Mouse (Mus musculus): ENCODE data around the gene E2f1.

DNA sequence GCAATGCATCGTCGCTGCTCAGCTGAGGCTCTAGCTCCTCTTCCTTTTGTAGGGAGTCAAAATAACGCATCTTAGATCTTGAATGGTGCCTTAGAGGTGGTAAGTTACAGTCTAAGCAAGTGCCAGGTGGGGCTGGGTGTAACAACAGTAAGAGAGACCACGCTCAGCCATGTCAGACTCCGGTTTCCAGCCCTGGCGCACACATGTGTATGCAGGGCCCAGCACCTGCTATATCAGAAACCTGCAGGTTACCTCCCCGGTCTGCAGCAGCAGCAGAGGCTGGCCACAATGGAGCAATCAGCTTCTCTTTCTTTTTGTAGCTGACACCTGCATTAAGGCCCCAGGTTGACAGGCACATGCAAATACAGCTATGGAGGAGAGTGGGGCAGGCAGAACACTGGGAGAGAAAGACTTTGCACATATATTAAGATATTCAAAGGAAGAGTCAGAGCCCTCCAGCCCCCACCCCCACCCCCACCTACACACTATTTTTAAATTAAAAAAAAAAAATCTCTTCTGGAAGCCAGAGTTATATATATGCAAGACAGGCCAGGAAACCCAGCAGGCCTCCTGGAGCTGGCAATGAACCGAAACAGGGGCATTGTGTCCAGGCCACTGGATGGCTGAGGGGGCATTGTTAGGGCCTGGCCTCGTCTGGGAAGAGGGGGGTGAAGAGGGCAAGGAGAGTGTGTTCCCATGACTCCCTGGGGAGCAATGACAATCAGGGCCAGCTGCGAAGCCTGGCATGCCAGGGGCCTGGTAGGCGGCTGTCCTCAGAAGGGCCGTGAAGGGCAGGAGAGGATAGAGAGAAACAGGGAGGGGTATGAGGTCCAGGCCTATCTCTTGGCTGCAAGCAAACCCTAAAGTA, 7.4 kb upstream of the E2f1 start:
- TF ChIP-seq POLR2A (IDR thresholded peaks at IDR 0.05; ENCODE audit: insufficient read length, low read depth), result no peak
- peak in 1 of 3 experiments; percentile 40 for TF ChIP-seq MYOG (IDR thresholded peaks at IDR 0.05; ENCODE audit: control insufficient read depth in 1 of 3, insufficient read depth in 1 of 3, insufficient read length in 2 of 3, low read depth in 2 of 3)
- TF ChIP-seq MAX (IDR thresholded peaks at IDR 0.05; ENCODE audit: low read depth), result no peak
- no peak for TF ChIP-seq POLR2AphosphoS2 (IDR thresholded peaks at IDR 0.05; ENCODE audit: insufficient read length, low read depth)
- TF ChIP-seq TCF3 (IDR thresholded peaks at IDR 0.05; ENCODE audit: insufficient read length, low read depth), result no peak
- TF ChIP-seq REST (IDR thresholded peaks at IDR 0.05; ENCODE audit: insufficient read depth, insufficient read length), result no peak

All from myocyte (in vitro differentiated cells).